Mouse (Mus musculus): Measurements from ENCODE around the gene Ksr2. TPM values are rescaled to one million over a fixed set of nuclear protein-coding genes. Genes with fewer than 3 reads are reported as not detected.
"Not testable (repeated sequence)": the region's sequence is repeated elsewhere in the genome, so short reads cannot be mapped to it uniquely, and the experiment has no call there.

The Ksr2 gene
- polyA plus RNA-seq, 1 experiment from 2014 or later = 0.16 TPM

DNA sequence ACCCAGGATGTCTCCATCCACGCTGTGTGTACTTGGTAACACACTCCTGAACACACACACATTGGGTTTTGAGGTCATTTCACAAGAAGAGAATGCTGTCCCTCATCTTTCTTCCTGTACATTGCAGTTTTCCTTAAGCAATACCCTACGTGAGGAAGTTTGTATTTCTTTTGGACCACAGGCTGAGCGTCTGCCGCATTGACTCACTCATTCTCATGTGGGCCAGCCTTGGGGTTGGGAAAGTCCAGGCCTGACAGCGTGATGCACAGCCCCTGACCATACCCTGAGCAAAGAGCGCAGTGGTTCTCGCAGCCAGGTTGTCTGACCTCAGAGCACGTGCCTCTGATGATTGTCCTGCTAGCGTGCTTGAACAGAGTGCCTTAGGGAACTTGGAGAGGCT, 40.4 kb upstream of the Ksr2 start:
- TF ChIP-seq EP300 (optimal IDR thresholded peaks at IDR 0.05) (no peak), CTCF (IDR thresholded peaks at IDR 0.05; ENCODE audit: low read depth) (no peak)
- no peak overlapping the region for H3K4me3 ChIP-seq (ENCODE audit: low read depth, low read length)
- no peaks in the 10 kb centered on the region for H3K27me3 ChIP-seq (ENCODE audit: control insufficient read depth, insufficient read depth, low read length)
- H3K27ac ChIP-seq (replicated peaks) = no peak overlapping the region
- H3K36me3 ChIP-seq (ENCODE audit: control insufficient read depth, insufficient read depth, low read length) = peaks cover 44% of the 10 kb centered on the region
- ATAC-seq (ENCODE audit: low FRiP score, low TSS enrichment) (no peak), DNase-seq (ENCODE audit: low spot score) (no peak)
- H3K4me2 ChIP-seq (replicated peaks; ENCODE audit: low read depth) = no peak overlapping the region
- no peak overlapping the region for H3K9ac ChIP-seq (ENCODE audit: low read length)
- WGBS = 88% methylated on average over 9 of the region's 9 CpGs
- H3K4me1 ChIP-seq (replicated peaks; ENCODE audit: control insufficient read depth, insufficient read depth) = no peaks in the 10 kb centered on the region
- H3K9me3 ChIP-seq (ENCODE audit: control insufficient read depth, low read length) = no peaks in the 10 kb centered on the region

- no peak overlapping the region for H3K9ac ChIP-seq (ENCODE audit: low read length)
- no peaks in the 10 kb centered on the region for H3K4me1 ChIP-seq (replicated peaks; ENCODE audit: control insufficient read depth, insufficient read depth)
- no peaks in the 10 kb centered on the region for H3K9me3 ChIP-seq (ENCODE audit: control insufficient read depth, low read length)
- no peak overlapping the region for H3K4me3 ChIP-seq (ENCODE audit: low read depth, low read length)
- H3K4me2 ChIP-seq (replicated peaks; ENCODE audit: low read depth) = no peak overlapping the region
- H3K27ac ChIP-seq (replicated peaks) = no peak overlapping the region
- ATAC-seq (ENCODE audit: low FRiP score, low TSS enrichment) (no peak), DNase-seq (ENCODE audit: low spot score) (no peak)
- TF ChIP-seq EP300 (optimal IDR thresholded peaks at IDR 0.05) (no peak), CTCF (IDR thresholded peaks at IDR 0.05; ENCODE audit: low read depth) (no peak)
- WGBS = 82% methylated on average over 7 of the region's 7 CpGs
- peaks cover 38% of the 10 kb centered on the region for H3K36me3 ChIP-seq (ENCODE audit: control insufficient read depth, insufficient read depth, low read length)
- H3K27me3 ChIP-seq (ENCODE audit: control insufficient read depth, insufficient read depth, low read length) = no peaks in the 10 kb centered on the region
Observed at GRCm38 (mm10) chr5:117374372-117375049, 39.3 kb upstream of the Ksr2 start.

DNA sequence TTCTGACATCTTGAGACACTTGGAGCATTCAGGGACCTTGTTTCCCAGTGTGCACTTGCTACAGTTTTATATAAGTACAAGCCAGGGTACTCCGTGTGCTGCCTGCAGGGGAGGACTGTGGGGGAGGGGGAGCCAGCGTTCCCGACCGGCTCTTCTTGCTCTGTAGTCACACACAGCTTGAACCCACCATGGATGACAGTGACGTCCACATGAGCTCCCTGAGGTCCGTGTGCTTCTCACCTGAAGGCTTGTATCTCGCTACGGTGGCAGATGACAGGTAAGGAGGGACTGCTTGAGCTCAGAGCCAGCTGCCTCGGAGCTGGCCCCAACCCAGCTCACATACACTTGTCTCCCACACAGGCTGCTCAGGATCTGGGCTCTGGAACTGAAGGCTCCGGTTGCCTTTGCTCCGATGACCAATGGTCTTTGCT, 37.5 kb upstream of the Ksr2 start:
- 76% methylated on average over 11 of the region's 11 CpGs for WGBS
- DNase-seq (ENCODE audit: low spot score) (no peak), ATAC-seq (ENCODE audit: low FRiP score, low TSS enrichment) (no peak)
- Histone ChIP-seq H3K27ac (replicated peaks) (no peak overlapping the region), H3K9ac (ENCODE audit: low read length) (no peak overlapping the region), H3K4me2 (replicated peaks; ENCODE audit: low read depth) (no peak overlapping the region), H3K4me1 (replicated peaks; ENCODE audit: control insufficient read depth, insufficient read depth) (no peaks in the 10 kb centered on the region), H3K4me3 (ENCODE audit: low read depth, low read length) (no peak overlapping the region), H3K9me3 (ENCODE audit: control insufficient read depth, low read length) (no peaks in the 10 kb centered on the region), H3K36me3 (ENCODE audit: control insufficient read depth, insufficient read depth, low read length) (peaks cover 37% of the 10 kb centered on the region), H3K27me3 (ENCODE audit: control insufficient read depth, insufficient read depth, low read length) (no peaks in the 10 kb centered on the region)
- no peak for TF ChIP-seq CTCF (IDR thresholded peaks at IDR 0.05; ENCODE audit: low read depth)
- TF ChIP-seq EP300 (optimal IDR thresholded peaks at IDR 0.05) = no peak

GRCm38 (mm10) chr5:117377731-117378130, 36.1 kb upstream of the Ksr2 start:
- H3K4me1 ChIP-seq (replicated peaks; ENCODE audit: control insufficient read depth, insufficient read depth); H3K27me3 ChIP-seq (ENCODE audit: control insufficient read depth, insufficient read depth, low read length); H3K4me3 ChIP-seq (ENCODE audit: low read depth, low read length); H3K4me2 ChIP-seq (replicated peaks; ENCODE audit: low read depth); ATAC-seq (ENCODE audit: low FRiP score, low TSS enrichment); H3K9me3 ChIP-seq (ENCODE audit: control insufficient read depth, low read length); H3K27ac ChIP-seq (replicated peaks); DNase-seq (ENCODE audit: low spot score); H3K9ac ChIP-seq (ENCODE audit: low read length): not testable (repeated sequence)
- 86% methylated on average over 14 of the region's 14 CpGs for WGBS
- H3K36me3 ChIP-seq (ENCODE audit: control insufficient read depth, insufficient read depth, low read length) = peaks cover 32% of the 10 kb centered on the region

DNA sequence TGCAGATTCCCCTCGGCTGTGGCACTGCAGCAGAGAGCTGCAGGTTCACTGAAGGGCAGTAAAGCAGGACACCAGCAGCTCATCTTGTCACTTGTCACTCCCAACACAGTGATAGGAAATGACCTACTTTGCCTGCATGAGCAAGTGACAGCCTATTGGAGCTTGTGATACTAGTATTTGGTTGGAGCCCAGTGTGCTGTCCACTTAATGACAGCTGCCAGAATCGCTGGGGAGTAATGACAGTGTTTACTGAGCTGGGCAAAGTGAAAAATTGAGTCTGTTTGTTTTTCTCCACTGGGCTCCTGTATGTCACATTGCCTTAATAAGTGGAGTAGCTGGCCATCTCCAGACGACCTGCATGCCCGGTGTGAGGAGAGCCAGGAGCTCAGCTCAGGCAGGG, 33.6 kb upstream of the Ksr2 start:
- DNase-seq (ENCODE audit: low spot score) = no peak

DNA sequence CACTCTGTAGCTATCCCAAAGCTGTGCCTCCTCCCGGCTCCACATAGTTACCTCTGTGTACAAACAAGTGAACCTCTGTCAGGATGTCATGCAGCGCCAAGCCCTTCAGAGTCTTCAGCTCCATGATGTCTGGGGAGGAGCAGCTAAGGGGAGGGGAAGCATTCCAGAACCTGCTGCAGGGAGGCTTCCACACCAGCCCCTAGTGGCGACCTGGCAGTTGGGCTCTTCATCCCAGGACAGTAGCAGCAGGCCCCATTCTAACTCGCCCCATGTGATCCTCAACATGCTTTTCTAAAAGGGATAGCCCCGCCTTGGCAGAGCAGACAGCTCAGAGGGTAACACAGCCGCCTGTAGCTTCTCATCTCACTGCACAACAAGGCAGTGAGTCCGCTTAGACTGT, 32.0 kb upstream of the Ksr2 start:
- no peak overlapping the region for H3K9ac ChIP-seq (ENCODE audit: low read length)
- TF ChIP-seq EP300 (optimal IDR thresholded peaks at IDR 0.05) (no peak), CTCF (IDR thresholded peaks at IDR 0.05; ENCODE audit: low read depth) (peak; percentile 31; the same call in 1 of the 2 replicates)
- no peak overlapping the region for H3K4me2 ChIP-seq (replicated peaks; ENCODE audit: low read depth)
- ATAC-seq (ENCODE audit: low FRiP score, low TSS enrichment) (0 out of 2 replicates have a peak, but pooled peaks have one; percentile 6), DNase-seq (ENCODE audit: low spot score) (no peak)
- no peaks in the 10 kb centered on the region for H3K4me1 ChIP-seq (replicated peaks; ENCODE audit: control insufficient read depth, insufficient read depth)
- peaks cover 15% of the 10 kb centered on the region for H3K36me3 ChIP-seq (ENCODE audit: control insufficient read depth, insufficient read depth, low read length)
- no peaks in the 10 kb centered on the region for H3K9me3 ChIP-seq (ENCODE audit: control insufficient read depth, low read length)
- H3K4me3 ChIP-seq (ENCODE audit: low read depth, low read length) = no peak overlapping the region
- 79% methylated on average over 7 of the region's 7 CpGs for WGBS
- no peaks in the 10 kb centered on the region for H3K27me3 ChIP-seq (ENCODE audit: control insufficient read depth, insufficient read depth, low read length)
- H3K27ac ChIP-seq (replicated peaks) = no peak overlapping the region

More for the DNA sequence above, 33.6 kb upstream of the Ksr2 start:
- no peaks in the 10 kb centered on the region for H3K27me3 ChIP-seq (ENCODE audit: control insufficient read depth, insufficient read depth, low read length)
- 76% methylated on average over 4 of the region's 4 CpGs for WGBS
- no peaks in the 10 kb centered on the region for H3K4me1 ChIP-seq (replicated peaks; ENCODE audit: control insufficient read depth, insufficient read depth)
- H3K4me3 ChIP-seq (ENCODE audit: low read depth, low read length) = no peak overlapping the region
- TF ChIP-seq CTCF (IDR thresholded peaks at IDR 0.05; ENCODE audit: low read depth) = no peak
- no peak for ATAC-seq (ENCODE audit: low FRiP score, low TSS enrichment)
- H3K9me3 ChIP-seq (ENCODE audit: control insufficient read depth, low read length) = no peaks in the 10 kb centered on the region
- no peak overlapping the region for H3K4me2 ChIP-seq (replicated peaks; ENCODE audit: low read depth)
- H3K27ac ChIP-seq (replicated peaks) = no peak overlapping the region
- peaks cover 27% of the 10 kb centered on the region for H3K36me3 ChIP-seq (ENCODE audit: control insufficient read depth, insufficient read depth, low read length)
- no peak overlapping the region for H3K9ac ChIP-seq (ENCODE audit: low read length)
